Mouse (Mus musculus): ENCODE measurements at regions not wholly inside any gene's neighbourhood (a gene's known extent, or its start where the extent isn't known, plus 50 kb on each side); places are given as distances from the start of the nearest gene placed in this dataset.
A peak's percentile ranks its signal among the peaks of the same experiment; 100 is the strongest.

GRCm38 (mm10) chr4:55280706-55281105, 69.1 kb upstream of the Rad23b start:
- peak; percentile 24 for DNase-seq

- no peak for DNase-seq
Measured at GRCm38 (mm10) chr4:55281486-55282096, 68.3 kb upstream of the Rad23b start.

GRCm38 (mm10) chr4:55282474-55282873, 67.4 kb upstream of the Rad23b start:
- no peak for DNase-seq

GRCm38 (mm10) chr4:55284722-55285225, 65.1 kb upstream of the Rad23b start:
- no peak for DNase-seq

- DNase-seq = peak; percentile 8
Measured at GRCm38 (mm10) chr4:55285641-55286040, 64.2 kb upstream of the Rad23b start.

GRCm38 (mm10) chr4:55288456-55288855, 61.4 kb upstream of the Rad23b start:
- DNase-seq = no peak

- DNase-seq = peak; percentile 37
Measured at GRCm38 (mm10) chr4:55292277-55292676, 57.6 kb upstream of the Rad23b start.

- no peak for DNase-seq
Measured at GRCm38 (mm10) chr4:55292701-55293100, 57.1 kb upstream of the Rad23b start.

- DNase-seq = no peak
Measured at GRCm38 (mm10) chr4:55293347-55294079, 56.3 kb upstream of the Rad23b start.

- peak; percentile 17 for DNase-seq
Measured at GRCm38 (mm10) chr4:55294255-55294687, 55.6 kb upstream of the Rad23b start.

GRCm38 (mm10) chr4:55297841-55298240, 52.0 kb upstream of the Rad23b start:
- no peak for DNase-seq

Data from kidney, postnatal 10 days (tissue).